Mouse (Mus musculus) gastrocnemius, postnatal 4 days (tissue): Measurements from ENCODE around the gene Unc80. TPM values are rescaled to one million over a fixed set of nuclear protein-coding genes. Genes with fewer than 3 reads are reported as not detected.
"Not testable (repeated sequence)": the region's sequence is repeated elsewhere in the genome, so short reads cannot be mapped to it uniquely, and the experiment has no call there.

ENCODE experiments used
- DNase-seq, 2 experiments: peaks; one replicate each; pipeline ENCODE4 v3.0.0; 2021 to 2022; ENCODE audit warnings: low spot score in 2 of 2, mixed read lengths in 2 of 2
- total RNA-seq, 2 experiments: library from RNA; stranded (reverse); gene quantifications; 2 replicates each; pipeline ENCODE4 v1.2.3; 2021

The Unc80 gene
- total RNA-seq, 2 experiments from 2014 or later: not detected

- DNase-seq: no peak
Observed at GRCm38 (mm10) chr1:66608304-66608703, 140.1 kb downstream of the Unc80 start.

GRCm38 (mm10) chr1:66617188-66617587, 149.0 kb downstream of the Unc80 start:
- DNase-seq: no peak

GRCm38 (mm10) chr1:66638177-66638576, 170.0 kb downstream of the Unc80 start:
- no peak for DNase-seq

- no peak for DNase-seq
Observed at GRCm38 (mm10) chr1:66646894-66647293, 178.7 kb downstream of the Unc80 start.

- DNase-seq: no peak
Observed at GRCm38 (mm10) chr1:66649568-66649967, 181.4 kb downstream of the Unc80 start.

- no peak for DNase-seq
Observed at GRCm38 (mm10) chr1:66650006-66650405, 181.8 kb downstream of the Unc80 start.

GRCm38 (mm10) chr1:66655119-66655746, 187.1 kb downstream of the Unc80 start:
- no peak for DNase-seq

GRCm38 (mm10) chr1:66655747-66656119, 187.6 kb downstream of the Unc80 start:
- no peak for DNase-seq

- DNase-seq: no peak
Observed at GRCm38 (mm10) chr1:66671475-66671874, 203.3 kb downstream of the Unc80 start.

GRCm38 (mm10) chr1:66672812-66673211, 204.6 kb downstream of the Unc80 start:
- DNase-seq: no peak

GRCm38 (mm10) chr1:66677928-66678327, 209.8 kb downstream of the Unc80 start:
- DNase-seq: no peak

GRCm38 (mm10) chr1:66678662-66679061, 210.5 kb downstream of the Unc80 start:
- DNase-seq: no peak

GRCm38 (mm10) chr1:66682974-66683373, 214.8 kb downstream of the Unc80 start:
- no peak for DNase-seq

GRCm38 (mm10) chr1:66691772-66692171, 223.6 kb downstream of the Unc80 start:
- DNase-seq: no peak

- DNase-seq: no peak
Observed at GRCm38 (mm10) chr1:66692308-66692707, 224.1 kb downstream of the Unc80 start.

GRCm38 (mm10) chr1:66692780-66693392, 224.7 kb downstream of the Unc80 start:
- DNase-seq: no peak

- no peak for DNase-seq
Observed at GRCm38 (mm10) chr1:66694266-66694665, 226.1 kb downstream of the Unc80 start.

GRCm38 (mm10) chr1:66695296-66695695, 227.1 kb downstream of the Unc80 start:
- DNase-seq: no peak

GRCm38 (mm10) chr1:66699630-66700029, 231.5 kb downstream of the Unc80 start:
- DNase-seq: not testable (repeated sequence)

- DNase-seq: no peak
Observed at GRCm38 (mm10) chr1:66700149-66700692, 232.1 kb downstream of the Unc80 start.

- peak; percentile 87 to 93 for DNase-seq
Observed at GRCm38 (mm10) chr1:66700693-66701575, 232.8 kb downstream of the Unc80 start, which contains the start of gene Rpe. Rpe (plus strand) TSS chr1:66700831.

GRCm38 (mm10) chr1:66701576-66701940, 233.4 kb downstream of the Unc80 start:
- DNase-seq: no peak
